Mouse (Mus musculus) ZHBTc4 (cell line): Measurements from ENCODE around the gene Pnpla3.

Experiments used
- DNase-seq: peaks from one replicate; pipeline ENCODE4 v3.0.0-alpha.2; 2011; ENCODE audit warnings: low read depth, low spot score

The Pnpla3 gene

GRCm38 (mm10) chr15:84171166-84171565, 3.5 kb downstream of the Pnpla3 start:
- DNase-seq, result peak; percentile 65

GRCm38 (mm10) chr15:84178733-84179132, 11.1 kb downstream of the Pnpla3 start:
- DNase-seq, result no peak

GRCm38 (mm10) chr15:84182000-84182399, 14.4 kb downstream of the Pnpla3 start:
- DNase-seq, result no peak

GRCm38 (mm10) chr15:84183967-84184366, 16.3 kb downstream of the Pnpla3 start:
- DNase-seq, result peak; percentile 85

GRCm38 (mm10) chr15:84186196-84186595, 18.6 kb downstream of the Pnpla3 start:
- DNase-seq, result peak; percentile 85

- DNase-seq, result no peak
Observed at GRCm38 (mm10) chr15:84188887-84189530, 21.4 kb downstream of the Pnpla3 start.

GRCm38 (mm10) chr15:84189881-84190280, 22.2 kb downstream of the Pnpla3 start:
- peak; percentile 87 for DNase-seq

- DNase-seq, result no peak
Observed at GRCm38 (mm10) chr15:84191724-84192057, 24.1 kb downstream of the Pnpla3 start.

GRCm38 (mm10) chr15:84192058-84192791, 24.6 kb downstream of the Pnpla3 start, which contains the start of gene Samm50:
Samm50 (plus strand) TSS chr15:84192241.
- peak; percentile 98 for DNase-seq

GRCm38 (mm10) chr15:84196486-84197165, 29.0 kb downstream of the Pnpla3 start:
- DNase-seq, result no peak

- DNase-seq, result no peak
Observed at GRCm38 (mm10) chr15:84207327-84207726, 39.7 kb downstream of the Pnpla3 start.

GRCm38 (mm10) chr15:84209517-84210412, 42.1 kb downstream of the Pnpla3 start:
- no peak for DNase-seq

GRCm38 (mm10) chr15:84210461-84210860, 42.8 kb downstream of the Pnpla3 start:
- no peak for DNase-seq

GRCm38 (mm10) chr15:84210941-84211340, 43.3 kb downstream of the Pnpla3 start:
- no peak for DNase-seq

- DNase-seq, result no peak
Observed at GRCm38 (mm10) chr15:84211564-84211963, 43.9 kb downstream of the Pnpla3 start.

GRCm38 (mm10) chr15:84212031-84212755, 44.6 kb downstream of the Pnpla3 start:
- peak; percentile 90 for DNase-seq

- no peak for DNase-seq
Observed at GRCm38 (mm10) chr15:84212756-84213105, 45.1 kb downstream of the Pnpla3 start.

- DNase-seq, result no peak
Observed at GRCm38 (mm10) chr15:84213162-84213739, 45.6 kb downstream of the Pnpla3 start.

- DNase-seq, result no peak
Observed at GRCm38 (mm10) chr15:84214476-84214875, 46.8 kb downstream of the Pnpla3 start.

GRCm38 (mm10) chr15:84215273-84215672, 47.6 kb downstream of the Pnpla3 start:
- DNase-seq, result peak; percentile 68

- no peak for DNase-seq
Observed at GRCm38 (mm10) chr15:84216026-84216425, 48.4 kb downstream of the Pnpla3 start.
